Mouse (Mus musculus): ENCODE data around the gene Ruvbl2. TPM values are rescaled to one million over a fixed set of nuclear protein-coding genes. Genes with fewer than 3 reads are reported as not detected.

Ruvbl2 gene
- polyA plus RNA-seq, 1 experiment, result 42.7 TPM

- Histone ChIP-seq H3K27ac (ENCODE audit: insufficient read depth, low read depth, low read length) (no peak overlapping the region), H3K4me1 (ENCODE audit: control insufficient read depth, insufficient read depth, low read length) (no peaks in the 10 kb centered on the region; the same call in 1 of the 2 replicates), H3K27me3 (replicated peaks; ENCODE audit: control insufficient read depth, insufficient read depth, low read length) (no peaks in the 10 kb centered on the region), H3K4me3 (ENCODE audit: insufficient read depth, low read depth, low read length) (no peak overlapping the region), H3K36me3 (ENCODE audit: control insufficient read depth, insufficient read depth, low read length) (no peaks in the 10 kb centered on the region)
- DNase-seq, result no peak
- 96% methylated on average over 7 of the region's 7 CpGs for WGBS
- no peak for TF ChIP-seq CTCF (conservative IDR thresholded peaks at IDR 0.05; ENCODE audit: insufficient read depth, insufficient read length, low read depth, low read length)
- TF ChIP-seq POLR2A (IDR thresholded peaks at IDR 0.05; ENCODE audit: low read depth, low read length), result no peak
Measured at GRCm38 (mm10) chr7:45478774-45479173, 40.9 kb upstream of the Ruvbl2 start.

GRCm38 (mm10) chr7:45477003-45477402 is 39.1 kb upstream of the Ruvbl2 start:
- no peak overlapping the region for H3K4me3 ChIP-seq (ENCODE audit: insufficient read depth, low read depth, low read length)
- 2% methylated on average over 3 of the region's 3 CpGs for WGBS
- H3K36me3 ChIP-seq (ENCODE audit: control insufficient read depth, insufficient read depth, low read length), result no peaks in the 10 kb centered on the region
- H3K27ac ChIP-seq (ENCODE audit: insufficient read depth, low read depth, low read length), result no peak overlapping the region
- no peaks in the 10 kb centered on the region for H3K27me3 ChIP-seq (replicated peaks; ENCODE audit: control insufficient read depth, insufficient read depth, low read length)
- peak; percentile 78 for DNase-seq
- TF ChIP-seq CTCF (conservative IDR thresholded peaks at IDR 0.05; ENCODE audit: insufficient read depth, insufficient read length, low read depth, low read length), result peak; percentile 73
- no peak for TF ChIP-seq POLR2A (IDR thresholded peaks at IDR 0.05; ENCODE audit: low read depth, low read length)
- no peaks in the 10 kb centered on the region; the same call in 1 of the 2 replicates for H3K4me1 ChIP-seq (ENCODE audit: control insufficient read depth, insufficient read depth, low read length)

- DNase-seq, result no peak
- H3K4me3 ChIP-seq (ENCODE audit: insufficient read depth, low read depth, low read length), result no peak overlapping the region
- H3K27me3 ChIP-seq (replicated peaks; ENCODE audit: control insufficient read depth, insufficient read depth, low read length), result no peaks in the 10 kb centered on the region
- no peak overlapping the region for H3K27ac ChIP-seq (ENCODE audit: insufficient read depth, low read depth, low read length)
- no peak for TF ChIP-seq POLR2A (IDR thresholded peaks at IDR 0.05; ENCODE audit: low read depth, low read length)
- no peak for TF ChIP-seq CTCF (conservative IDR thresholded peaks at IDR 0.05; ENCODE audit: insufficient read depth, insufficient read length, low read depth, low read length)
- H3K36me3 ChIP-seq (ENCODE audit: control insufficient read depth, insufficient read depth, low read length), result no peaks in the 10 kb centered on the region
- H3K4me1 ChIP-seq (ENCODE audit: control insufficient read depth, insufficient read depth, low read length), result no peaks in the 10 kb centered on the region; the same call in 1 of the 2 replicates
- 31% methylated on average over 1 of the region's 1 CpGs for WGBS
Measured at GRCm38 (mm10) chr7:45476453-45476852, 38.6 kb upstream of the Ruvbl2 start.

- Histone ChIP-seq H3K4me3 (ENCODE audit: insufficient read depth, low read depth, low read length) (peak overlapping the region; percentile 29; the same call in 1 of the 2 replicates), H3K27me3 (replicated peaks; ENCODE audit: control insufficient read depth, insufficient read depth, low read length) (no peaks in the 10 kb centered on the region), H3K4me1 (ENCODE audit: control insufficient read depth, insufficient read depth, low read length) (no peaks in the 10 kb centered on the region; the same call in 1 of the 2 replicates), H3K27ac (ENCODE audit: insufficient read depth, low read depth, low read length) (peak overlapping the region; percentile 7; the same call in 1 of the 2 replicates), H3K36me3 (ENCODE audit: control insufficient read depth, insufficient read depth, low read length) (no peaks in the 10 kb centered on the region)
- DNase-seq, result peak; percentile 77
- 58% methylated on average over 16 of the region's 16 CpGs for WGBS
- TF ChIP-seq POLR2A (IDR thresholded peaks at IDR 0.05; ENCODE audit: low read depth, low read length) (no peak), CTCF (conservative IDR thresholded peaks at IDR 0.05; ENCODE audit: insufficient read depth, insufficient read length, low read depth, low read length) (no peak)
Measured at GRCm38 (mm10) chr7:45475291-45475969, 37.5 kb upstream of the Ruvbl2 start.

- H3K4me1 ChIP-seq (ENCODE audit: control insufficient read depth, insufficient read depth, low read length), result peaks cover 2% of the 10 kb centered on the region
- TF ChIP-seq CTCF (conservative IDR thresholded peaks at IDR 0.05; ENCODE audit: insufficient read depth, insufficient read length, low read depth, low read length), result peak; percentile 31; the same call in 1 of the 2 replicates
- TF ChIP-seq POLR2A (IDR thresholded peaks at IDR 0.05; ENCODE audit: low read depth, low read length), result no peak
- WGBS, result 6% methylated on average over 3 of the region's 3 CpGs
- no peak overlapping the region for H3K4me3 ChIP-seq (ENCODE audit: insufficient read depth, low read depth, low read length)
- no peaks in the 10 kb centered on the region for H3K36me3 ChIP-seq (ENCODE audit: control insufficient read depth, insufficient read depth, low read length)
- H3K27ac ChIP-seq (ENCODE audit: insufficient read depth, low read depth, low read length), result no peak overlapping the region
- DNase-seq, result peak; percentile 82
- H3K27me3 ChIP-seq (replicated peaks; ENCODE audit: control insufficient read depth, insufficient read depth, low read length), result no peaks in the 10 kb centered on the region
Measured at GRCm38 (mm10) chr7:45470869-45471268, 33.0 kb upstream of the Ruvbl2 start.

GRCm38 (mm10) chr7:45467090-45467670 is 29.3 kb upstream of the Ruvbl2 start:
- Histone ChIP-seq H3K27me3 (replicated peaks; ENCODE audit: control insufficient read depth, insufficient read depth, low read length) (no peaks in the 10 kb centered on the region), H3K4me3 (ENCODE audit: insufficient read depth, low read depth, low read length) (peak overlapping the region; percentile 32), H3K27ac (ENCODE audit: insufficient read depth, low read depth, low read length) (no peak overlapping the region), H3K4me1 (ENCODE audit: control insufficient read depth, insufficient read depth, low read length) (peaks cover 7% of the 10 kb centered on the region), H3K36me3 (ENCODE audit: control insufficient read depth, insufficient read depth, low read length) (no peaks in the 10 kb centered on the region)
- no peak for DNase-seq
- 40% methylated on average over 7 of the region's 7 CpGs for WGBS
- TF ChIP-seq CTCF (conservative IDR thresholded peaks at IDR 0.05; ENCODE audit: insufficient read depth, insufficient read length, low read depth, low read length) (no peak), POLR2A (IDR thresholded peaks at IDR 0.05; ENCODE audit: low read depth, low read length) (no peak)

Data from kidney, adult 2 months (tissue).